Mouse (Mus musculus) heart, adult 18-20 months (tissue): Measurements from ENCODE around the gene Mdga1. TPM values are rescaled to one million over a fixed set of nuclear protein-coding genes. Genes with fewer than 3 reads are reported as not detected.
A peak's percentile ranks its signal among the peaks of the same experiment; 100 is the strongest.

Source experiments
- DNase-seq, 2 experiments: peaks; one replicate each; pipeline ENCODE4 v3.0.0; 2021 to 2022; ENCODE audit warnings: mixed read lengths in 1 of 2
- total RNA-seq, 2 experiments: library from RNA; stranded (reverse); gene quantifications; 2 replicates each; pipeline ENCODE4 v1.2.3; 2021

The Mdga1 gene
- total RNA-seq, 2 experiments from 2014 or later, result 16.0 to 16.8 TPM

- DNase-seq, result peak; percentile 20 to 50
Observed at GRCm38 (mm10) chr17:29886061-29886460, 83.8 kb downstream of the Mdga1 start.

DNA sequence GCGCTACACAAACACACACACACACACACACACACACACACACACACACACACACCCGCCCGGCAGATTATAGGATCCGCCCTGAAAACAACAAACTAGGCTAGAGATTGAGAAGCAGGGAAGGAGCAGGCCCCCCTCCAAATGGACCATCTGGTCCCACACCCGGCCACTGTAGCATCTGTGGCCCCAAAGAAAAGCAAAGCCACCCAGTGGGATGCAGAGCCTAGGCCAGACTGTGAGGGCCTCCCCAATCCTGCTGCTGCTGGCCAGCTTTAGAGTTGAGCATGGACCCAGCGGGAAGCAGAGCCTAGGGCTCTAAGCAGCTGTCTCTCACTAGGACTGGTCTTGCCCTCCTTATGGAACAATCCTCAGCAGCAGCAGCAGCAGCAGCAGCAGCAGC is 85.3 kb downstream of the Mdga1 start:
- no peak for DNase-seq

DNA sequence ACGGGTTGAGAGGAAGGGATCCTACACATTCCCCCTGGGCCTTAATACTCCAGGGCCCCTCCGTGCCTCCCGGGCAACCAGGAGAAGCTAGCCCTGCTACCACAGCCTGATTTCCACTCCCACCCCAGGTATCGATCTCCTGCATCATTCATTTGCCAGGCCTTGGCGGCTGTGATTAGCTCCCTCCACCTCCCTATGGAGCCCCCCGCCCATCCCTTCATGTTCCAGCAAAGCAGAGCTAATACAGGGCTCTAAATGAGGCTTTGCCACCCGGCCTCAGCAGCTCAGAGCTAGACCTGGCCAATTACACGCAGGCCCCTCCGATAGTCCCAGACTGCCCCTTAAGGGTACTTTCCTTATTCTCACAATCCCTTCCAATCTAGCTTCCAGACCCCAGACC is 86.5 kb downstream of the Mdga1 start:
- DNase-seq, result no peak

GRCm38 (mm10) chr17:29882885-29883284 is 87.0 kb downstream of the Mdga1 start:
- DNase-seq, result peak; percentile 28 to 83

DNA sequence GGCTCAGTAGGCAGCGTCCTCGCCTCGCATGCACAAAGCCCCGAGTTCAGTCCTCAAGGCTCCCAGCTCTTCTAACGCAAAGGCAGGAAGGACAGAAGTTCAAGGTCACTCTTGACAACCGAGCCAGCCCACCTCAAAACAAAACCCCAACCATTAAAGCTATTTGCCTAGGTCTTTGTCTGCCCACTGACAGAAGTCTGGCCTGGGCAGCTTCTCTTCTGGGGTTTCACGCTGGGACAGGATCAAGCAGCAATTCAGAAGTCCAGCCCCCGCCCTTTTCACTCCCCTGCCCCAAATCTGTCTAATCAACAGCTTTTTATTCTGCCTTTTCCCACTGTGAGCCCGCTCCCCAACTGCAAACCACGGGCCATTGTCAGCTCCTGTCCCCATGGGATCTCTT is 89.6 kb downstream of the Mdga1 start:
- no peak for DNase-seq

- DNase-seq, result no peak
Observed at GRCm38 (mm10) chr17:29878990-29879389, 90.9 kb downstream of the Mdga1 start.

GRCm38 (mm10) chr17:29874082-29874679 is 95.7 kb downstream of the Mdga1 start:
- DNase-seq, result no peak

GRCm38 (mm10) chr17:29873580-29874015 is 96.3 kb downstream of the Mdga1 start:
- peak; percentile 59 to 60 for DNase-seq

DNA sequence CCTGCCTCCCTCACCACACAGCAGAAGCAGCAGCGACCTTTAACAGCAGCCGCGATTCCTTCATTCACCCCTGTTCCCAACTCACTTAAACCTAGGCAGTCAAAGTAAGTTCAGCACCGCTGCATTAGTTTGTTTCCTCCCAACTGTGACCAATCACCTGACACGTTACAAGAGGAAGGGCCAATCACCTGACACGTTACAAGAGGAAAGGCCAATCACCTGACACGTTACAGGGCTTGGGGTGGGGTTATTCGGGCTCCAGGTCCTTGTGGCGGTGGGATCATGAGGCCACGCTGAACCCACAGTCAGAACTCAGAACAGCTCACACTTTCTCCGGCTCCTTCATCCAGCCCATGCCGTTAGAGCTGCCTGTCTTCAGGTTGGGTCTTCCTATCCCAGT is 99.6 kb downstream of the Mdga1 start:
- no peak for DNase-seq

GRCm38 (mm10) chr17:29865914-29866313 is 104.0 kb downstream of the Mdga1 start:
- no peak for DNase-seq

- no peak for DNase-seq
Observed at GRCm38 (mm10) chr17:29864440-29864839, 105.4 kb downstream of the Mdga1 start.

GRCm38 (mm10) chr17:29859788-29860283 is 110.1 kb downstream of the Mdga1 start:
- DNase-seq, result no peak

- peak in 1 of 2 experiments; percentile 51 for DNase-seq
Observed at GRCm38 (mm10) chr17:29858764-29859163, 111.1 kb downstream of the Mdga1 start.

GRCm38 (mm10) chr17:29855702-29856580 is 113.9 kb downstream of the Mdga1 start:
- DNase-seq, result no peak

DNA sequence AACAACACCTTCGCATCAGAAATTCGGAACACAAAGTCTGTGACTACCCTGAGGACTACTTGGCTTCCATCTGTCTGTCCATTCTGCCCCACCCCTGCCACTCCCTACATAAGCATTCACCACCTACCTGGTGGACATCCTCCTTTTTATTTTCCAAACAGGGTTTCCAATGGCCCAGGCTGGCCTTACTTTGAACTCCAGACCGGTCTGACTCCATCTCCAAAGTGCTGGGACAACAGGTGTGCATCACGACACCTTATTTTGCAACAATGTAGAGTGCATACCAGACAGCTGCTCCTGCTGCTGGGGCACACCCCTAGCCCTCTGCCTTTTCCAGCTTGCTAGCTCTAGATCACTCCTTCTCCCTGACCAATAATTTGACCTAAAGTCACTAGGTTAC is 115.1 kb downstream of the Mdga1 start:
- no peak for DNase-seq

- DNase-seq, result no peak
Observed at GRCm38 (mm10) chr17:29854388-29854787, 115.5 kb downstream of the Mdga1 start.

DNA sequence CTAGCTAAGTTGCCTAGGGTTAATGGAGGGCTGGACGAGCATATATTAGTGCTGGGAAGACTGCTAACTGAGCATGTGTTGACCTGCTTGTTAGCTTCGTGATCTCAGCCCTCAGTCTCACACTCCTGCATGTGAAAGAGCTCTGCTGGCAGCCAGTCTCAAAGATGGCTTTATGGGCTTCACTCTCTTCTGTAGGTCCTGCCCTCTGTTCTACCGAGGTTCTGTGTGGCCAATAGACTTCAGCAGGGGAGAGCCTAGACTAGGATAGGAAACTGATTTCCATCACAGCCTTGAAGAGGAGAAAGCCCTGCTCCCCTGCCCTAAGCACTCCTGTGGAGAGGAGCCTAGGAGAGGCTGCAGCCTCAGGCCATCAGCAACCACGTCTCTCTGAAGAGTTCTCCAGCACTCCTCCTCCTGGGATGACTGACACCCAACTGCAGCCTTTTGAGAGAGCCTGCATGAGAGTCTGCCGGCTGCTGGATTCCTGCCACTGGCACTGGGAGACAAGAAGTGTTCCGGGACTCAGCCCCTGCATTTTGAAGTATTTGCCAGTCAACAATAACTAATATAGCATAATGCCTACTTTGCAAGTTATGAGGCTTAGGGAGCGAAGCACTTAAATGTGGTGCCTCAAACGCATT is 116.9 kb downstream of the Mdga1 start:
- peak; percentile 39 to 49 for DNase-seq

GRCm38 (mm10) chr17:29849436-29849797 is 120.5 kb downstream of the Mdga1 start:
- no peak for DNase-seq

DNA sequence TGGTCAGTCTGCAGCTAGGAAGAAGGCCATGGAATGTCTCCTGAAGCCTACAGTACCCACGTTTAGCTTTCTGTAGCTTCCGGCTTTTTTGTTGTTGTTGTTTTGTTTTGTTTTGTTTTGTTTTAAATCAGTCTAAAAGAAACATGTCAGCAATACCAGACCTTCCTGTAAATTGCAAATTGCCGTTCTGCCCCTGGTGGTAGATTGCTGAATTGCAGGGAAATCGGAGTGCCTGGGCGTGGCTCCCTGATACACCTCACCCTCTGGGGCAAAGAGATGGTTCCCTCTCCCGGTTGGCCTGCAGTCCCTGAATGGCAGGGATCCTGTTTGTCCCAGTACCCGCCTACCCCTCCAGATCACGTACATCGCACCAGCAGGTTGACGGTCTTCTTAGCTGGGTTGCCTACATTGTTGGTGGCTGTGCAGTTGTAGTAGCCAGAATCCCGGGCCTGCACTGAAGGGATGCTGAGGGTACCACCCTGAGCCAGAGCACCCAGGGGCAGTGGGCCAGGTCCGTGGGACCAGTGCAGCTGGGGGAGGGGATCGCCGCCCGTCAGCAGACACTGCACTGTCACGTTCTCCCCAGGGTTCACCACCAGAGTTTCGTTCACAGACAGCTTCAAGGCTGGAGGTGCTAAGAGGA is 121.0 kb downstream of the Mdga1 start:
- peak; percentile 48 to 88 for DNase-seq

GRCm38 (mm10) chr17:29847291-29847690 is 122.6 kb downstream of the Mdga1 start:
- no peak for DNase-seq

- peak; percentile 54 to 68 for DNase-seq
Observed at GRCm38 (mm10) chr17:29846284-29846683, 123.6 kb downstream of the Mdga1 start.

DNA sequence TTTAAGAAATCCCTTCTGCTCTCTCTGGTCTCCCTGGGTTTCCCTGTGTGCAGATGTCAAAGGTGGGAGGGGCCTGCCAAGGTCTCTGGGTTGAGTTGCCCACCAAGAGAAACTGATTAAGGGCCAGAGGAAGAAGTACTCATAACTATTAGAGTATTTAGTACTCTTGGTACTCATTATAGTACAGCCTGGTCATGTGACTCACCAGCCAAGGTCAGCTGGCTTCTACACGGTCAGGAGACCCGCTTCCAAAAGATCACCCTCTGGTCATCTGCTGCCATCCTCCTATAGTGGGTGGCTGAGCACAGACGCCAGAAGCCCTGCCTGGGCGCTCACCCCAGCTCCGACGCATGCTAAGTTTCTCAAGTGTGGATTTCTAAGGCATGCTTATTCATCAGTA is 124.9 kb downstream of the Mdga1 start:
- no peak for DNase-seq
